Mouse (Mus musculus) layer of hippocampus, postnatal 25 days (tissue): ENCODE measurements at regions not wholly inside any gene's neighbourhood (a gene's known extent, or its start where the extent isn't known, plus 50 kb on each side); places are given as distances from the start of the nearest gene placed in this dataset.

ENCODE experiments used
- DNase-seq, 2 experiments: peaks; one replicate each; pipeline ENCODE4 v3.0.0; 2022; ENCODE audit warnings: mixed read lengths in 2 of 2, low spot score in 1 of 2; ENCODE audit errors: extremely low spot score in 1 of 2

DNA sequence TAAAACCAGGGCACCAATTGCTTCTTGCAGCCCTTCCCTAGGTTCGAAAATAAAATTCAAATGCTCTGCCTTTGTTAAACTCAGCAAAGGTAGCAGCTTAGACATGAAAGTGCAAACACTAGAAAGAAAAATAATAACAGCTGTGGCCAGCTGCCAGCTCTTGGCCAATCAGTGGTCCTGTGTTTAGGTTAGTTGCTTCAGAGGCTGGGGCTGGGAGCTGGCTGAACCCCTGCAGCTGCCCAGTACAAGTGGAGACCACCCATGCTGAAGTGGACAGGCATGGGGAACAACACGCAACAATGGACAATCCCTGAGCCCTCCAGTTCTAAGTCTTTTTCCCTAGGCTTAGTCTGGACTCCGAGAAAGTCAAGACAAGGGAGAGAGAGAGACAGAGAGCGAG is 2256.2 kb upstream of the Gm7489 start:
- DNase-seq = no peak

DNA sequence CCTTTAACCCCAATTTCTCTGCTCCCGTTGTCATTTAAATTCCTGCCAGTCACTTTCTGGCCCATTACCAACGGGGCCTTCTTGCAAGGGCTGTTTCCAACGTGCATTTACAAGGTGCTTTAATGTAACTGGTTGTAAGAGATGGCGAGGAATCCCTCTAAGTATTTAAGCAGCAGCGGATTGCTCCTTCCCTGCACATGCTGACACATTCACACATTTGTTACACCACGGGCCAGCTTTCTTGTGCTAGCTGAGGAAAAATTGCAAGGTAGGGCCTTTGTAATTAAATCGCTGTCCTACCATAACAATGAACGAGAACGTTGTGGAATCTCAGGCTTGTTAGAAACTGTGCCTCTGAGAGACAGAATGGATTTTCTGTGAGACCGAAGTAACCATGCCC is 2252.8 kb upstream of the Gm7489 start:
- DNase-seq = no peak

DNA sequence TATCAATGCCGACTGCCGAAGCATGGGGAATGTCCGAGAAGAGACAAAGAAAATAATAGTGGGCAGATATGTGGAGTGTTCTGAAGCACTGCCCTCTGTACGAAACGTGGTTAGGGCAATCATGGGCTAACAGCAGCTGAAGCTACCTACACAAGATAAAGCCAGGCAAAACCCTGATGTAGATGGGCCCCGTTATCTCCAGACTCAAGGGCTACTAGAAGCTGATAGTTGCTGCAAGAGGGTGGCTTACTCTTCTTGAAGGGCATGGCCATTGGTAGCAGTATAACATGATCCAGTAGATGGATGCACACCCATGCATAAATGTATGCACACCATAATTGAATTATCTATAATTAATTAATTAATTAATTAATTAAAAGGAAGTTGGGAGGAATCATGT is 2251.6 kb upstream of the Gm7489 start:
- no peak for DNase-seq

DNA sequence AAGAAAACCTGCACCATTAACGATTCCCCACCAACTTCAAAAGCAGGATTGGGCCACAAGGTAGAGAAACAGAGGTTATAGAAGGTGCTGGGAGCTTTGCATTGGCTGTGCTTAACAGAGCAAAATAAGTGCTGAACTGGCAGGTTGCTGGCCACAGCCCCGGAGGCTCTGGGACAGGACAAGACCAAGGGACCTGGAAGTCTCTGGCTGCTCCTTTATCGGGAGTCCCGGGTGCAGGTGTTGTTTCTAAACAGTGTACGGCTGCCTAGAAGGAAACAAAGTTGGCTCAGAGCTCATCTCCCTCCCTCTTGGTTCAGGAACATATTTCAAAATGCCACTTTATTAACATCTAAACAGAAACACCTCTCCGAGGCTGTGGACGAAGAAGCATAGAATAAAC is 2250.0 kb upstream of the Gm7489 start:
- no peak for DNase-seq

- DNase-seq = peak in 1 of 2 experiments; percentile 6
These were observed 2249.4 kb upstream of the Gm7489 start for GRCm38 (mm10) chr15:51635129-51635920.

- DNase-seq = no peak
These were observed 2247.1 kb upstream of the Gm7489 start for GRCm38 (mm10) chr15:51637570-51637969.

GRCm38 (mm10) chr15:51643772-51644311 is 2240.9 kb upstream of the Gm7489 start:
- DNase-seq = no peak

- DNase-seq = no peak
These were observed 2238.4 kb upstream of the Gm7489 start for GRCm38 (mm10) chr15:51646304-51646703.

DNA sequence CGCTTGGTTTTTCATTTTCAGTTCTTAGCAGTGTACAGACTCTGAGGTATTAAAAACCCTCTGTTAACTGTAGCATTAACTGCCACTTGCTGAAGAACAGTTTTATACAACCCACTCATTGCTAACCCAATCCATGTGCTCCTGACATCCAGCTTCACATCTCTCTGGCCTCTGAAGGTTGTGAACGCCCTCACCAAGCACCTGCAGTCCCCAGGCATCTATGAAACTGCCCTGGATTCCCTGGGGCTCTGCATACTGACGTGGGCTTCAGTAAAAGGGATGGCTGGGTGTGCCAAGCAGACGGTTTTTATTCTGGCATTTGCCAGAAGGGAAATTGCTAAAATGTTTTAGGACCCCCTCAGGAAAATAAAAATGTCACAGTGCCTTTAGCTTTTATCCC is 2232.2 kb upstream of the Gm7489 start:
- no peak for DNase-seq

DNA sequence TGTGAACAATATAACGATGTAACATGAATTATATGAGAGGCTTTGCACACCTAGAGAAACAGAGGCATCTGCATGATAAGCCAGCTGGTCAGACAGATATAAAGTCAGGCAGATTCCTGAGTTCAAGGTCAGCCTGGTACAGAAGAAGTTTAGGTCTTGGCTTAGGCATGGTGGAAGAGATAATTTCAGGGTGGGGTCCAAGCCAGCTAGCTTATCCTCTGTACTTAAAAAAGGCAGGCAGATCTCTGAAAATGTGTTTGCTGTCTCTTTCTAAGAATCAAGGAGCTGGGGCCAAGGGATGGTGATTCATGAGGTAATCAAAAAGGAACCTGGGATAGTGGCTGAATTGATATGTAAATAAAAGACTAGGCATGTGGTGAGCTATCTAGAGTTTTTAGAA is 2227.1 kb upstream of the Gm7489 start:
- DNase-seq = no peak

DNA sequence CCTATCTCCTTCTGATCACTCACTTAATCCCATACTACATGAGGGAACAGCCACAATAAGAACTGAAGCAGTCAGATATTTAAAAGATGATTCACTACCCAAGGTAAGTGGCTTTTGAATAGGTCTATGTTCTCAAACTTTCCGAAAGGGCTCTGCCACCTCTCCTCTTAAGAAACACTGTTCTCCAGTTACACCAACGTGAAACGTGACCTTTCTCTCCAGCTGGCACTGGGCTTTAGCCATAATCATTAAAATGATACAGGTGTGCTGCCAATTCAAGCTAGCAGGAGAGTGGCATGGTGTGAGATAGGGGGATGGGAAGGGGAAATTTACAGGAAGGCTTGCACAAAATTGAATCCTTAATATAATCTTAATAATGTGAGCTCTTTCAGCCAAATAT is 2216.4 kb upstream of the Gm7489 start:
- no peak for DNase-seq

DNA sequence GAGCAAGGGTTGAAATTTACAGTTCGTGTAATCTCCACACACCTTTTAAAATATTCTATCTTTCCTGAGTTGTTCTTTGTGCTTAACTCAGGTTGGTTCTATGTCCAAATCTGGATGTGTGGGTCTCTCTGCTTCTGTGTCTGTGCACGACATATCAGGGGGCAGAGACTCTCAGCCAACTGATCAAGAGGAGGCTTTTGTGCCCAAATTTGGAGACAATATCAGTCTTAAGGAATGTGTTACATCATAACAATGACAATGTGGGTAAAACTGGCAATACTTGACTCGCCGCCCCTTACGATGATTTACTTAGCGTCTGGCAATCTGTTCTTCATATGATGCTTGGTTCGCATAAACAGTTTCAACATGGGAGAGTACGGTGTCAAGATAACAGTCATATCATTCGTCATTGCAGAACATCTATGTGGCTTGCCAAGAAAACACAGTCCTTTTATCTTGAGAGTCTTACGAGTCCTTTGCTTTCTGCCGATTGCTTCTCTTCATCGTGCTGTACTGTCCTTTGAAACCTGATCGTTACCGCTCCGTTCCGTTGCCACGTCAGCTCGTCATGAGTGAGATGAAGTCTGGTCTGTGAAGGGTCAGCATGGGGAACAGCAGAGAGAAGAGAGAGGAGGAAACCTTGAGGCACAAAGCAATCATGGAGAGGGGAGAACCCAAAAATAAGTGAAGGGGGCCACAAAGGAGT is 2212.9 kb upstream of the Gm7489 start:
- no peak for DNase-seq

- no peak for DNase-seq
These were observed 2211.2 kb upstream of the Gm7489 start for GRCm38 (mm10) chr15:51673483-51673882.

DNA sequence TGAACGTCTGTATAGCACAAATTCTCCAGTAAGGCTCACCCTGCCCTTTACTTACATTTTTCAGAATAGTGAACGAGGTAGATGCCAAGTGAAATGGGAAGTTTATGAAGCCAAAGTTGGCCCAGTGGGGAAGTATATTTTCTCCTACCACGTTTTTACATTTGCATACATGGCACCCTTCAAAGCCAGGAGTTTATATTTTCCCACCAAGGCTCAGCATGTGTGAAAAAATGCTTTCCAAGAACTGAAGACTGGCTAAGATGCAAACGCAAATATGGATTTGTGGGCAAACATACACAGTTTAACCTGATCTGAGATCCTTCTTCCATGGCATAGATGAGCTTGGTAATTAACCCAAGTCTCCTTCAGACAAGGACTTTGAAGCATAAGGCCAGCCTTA is 2209.4 kb upstream of the Gm7489 start:
- no peak for DNase-seq

DNA sequence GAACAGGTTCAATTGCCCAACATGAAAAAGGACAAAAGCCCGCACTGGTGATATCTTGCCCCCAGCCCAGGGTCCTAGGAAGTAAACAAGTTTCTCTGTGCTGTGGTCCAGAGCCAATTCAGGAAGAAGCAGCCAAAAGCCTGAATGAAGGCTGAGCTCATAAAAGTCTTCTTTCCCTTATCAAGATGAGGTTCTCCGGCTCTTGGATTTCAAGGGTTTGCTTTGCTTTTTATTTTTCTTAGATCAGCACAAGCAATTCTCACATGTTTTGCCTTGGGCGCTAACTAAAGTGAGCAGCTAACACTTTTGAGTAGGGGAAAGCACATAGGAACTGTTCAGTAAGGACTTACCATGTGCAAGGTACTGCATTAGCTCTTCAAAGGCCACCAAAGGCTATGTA is 2208.0 kb upstream of the Gm7489 start:
- no peak for DNase-seq

- no peak for DNase-seq
These were observed 2207.4 kb upstream of the Gm7489 start for GRCm38 (mm10) chr15:51677266-51677665.

DNA sequence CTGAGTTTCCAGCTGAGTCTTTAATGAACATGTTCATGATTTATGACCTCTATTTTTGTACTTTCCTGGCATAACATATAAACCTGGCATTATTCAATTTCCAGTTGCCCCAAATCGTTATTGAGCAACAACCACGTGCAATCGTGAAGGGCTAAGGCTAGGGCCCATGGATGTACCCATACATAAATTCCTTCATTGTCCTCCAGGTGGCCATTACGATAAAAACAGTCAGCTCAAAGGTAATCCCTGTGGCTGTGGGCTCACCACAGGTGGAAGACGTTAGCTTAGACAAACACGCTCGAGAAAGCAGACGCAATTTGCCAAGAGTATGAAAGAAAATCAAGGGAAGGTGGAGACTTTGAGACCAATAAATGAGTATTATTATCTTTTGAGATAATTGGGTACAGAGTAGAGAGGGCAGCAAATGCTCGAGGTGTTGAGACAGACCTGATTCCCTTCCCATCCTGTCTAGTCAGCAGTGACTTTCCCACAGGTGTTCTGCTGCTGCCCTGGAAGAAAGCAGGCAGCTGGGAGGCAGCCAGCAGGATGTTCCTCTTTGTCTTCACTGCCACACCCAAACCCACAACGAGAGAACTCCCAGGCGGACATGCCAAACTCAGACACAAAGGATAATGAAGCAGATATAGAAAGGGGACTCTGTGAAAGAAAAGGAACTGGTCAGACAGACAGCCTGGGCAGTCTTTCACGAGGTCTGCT is 2205.4 kb upstream of the Gm7489 start:
- no peak for DNase-seq

GRCm38 (mm10) chr15:51680494-51680893 is 2204.2 kb upstream of the Gm7489 start:
- DNase-seq = no peak

GRCm38 (mm10) chr15:51681191-51681590 is 2203.5 kb upstream of the Gm7489 start:
- DNase-seq = no peak

GRCm38 (mm10) chr15:51682331-51682730 is 2202.4 kb upstream of the Gm7489 start:
- no peak for DNase-seq

GRCm38 (mm10) chr15:51687007-51687540 is 2197.6 kb upstream of the Gm7489 start:
- DNase-seq = no peak
